Mouse (Mus musculus): ENCODE measurements at regions not wholly inside any gene's neighbourhood (a gene's known extent, or its start where the extent isn't known, plus 50 kb on each side); places are given as distances from the start of the nearest gene placed in this dataset.

DNA sequence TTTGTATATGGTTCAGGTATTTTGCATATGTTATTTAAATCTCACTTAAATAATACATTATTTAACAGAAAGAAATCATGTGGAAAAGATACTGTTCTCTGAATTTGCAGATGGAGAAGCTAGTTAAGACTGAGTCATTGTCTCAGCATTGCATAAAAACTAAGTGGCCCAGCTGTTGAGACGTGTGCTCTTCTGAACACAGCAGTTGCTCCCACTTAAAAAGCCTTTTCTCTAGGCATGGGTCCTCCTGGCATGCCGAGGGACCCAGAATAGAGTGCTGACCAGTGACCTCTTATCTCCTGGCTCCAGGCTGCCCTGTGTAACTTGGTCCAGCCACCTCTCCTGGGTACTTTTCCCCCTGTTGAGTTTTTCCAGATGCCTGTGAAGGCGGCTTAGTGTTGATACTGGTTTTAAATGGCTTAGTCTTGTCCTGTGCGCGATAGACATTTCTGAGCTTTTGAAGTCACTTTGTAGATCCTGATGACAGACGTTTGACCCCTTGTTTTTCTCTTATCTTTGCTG lies 312.2 kb downstream of the Plpp3 start:
- TF ChIP-seq CTCF (IDR thresholded peaks at IDR 0.05; ENCODE audit: borderline replicate concordance, extremely low read depth, insufficient read depth, insufficient read length) = no peak
- no peak for TF ChIP-seq POLR2A (IDR thresholded peaks at IDR 0.05; ENCODE audit: borderline replicate concordance, extremely low read depth, insufficient read depth, insufficient read length, poor library complexity, severe bottlenecking)

Measured in brain, embryonic 14.5 days (tissue).